ENCODE assay signal across 11 mouse cellular contexts in the genomic region with DNA sequence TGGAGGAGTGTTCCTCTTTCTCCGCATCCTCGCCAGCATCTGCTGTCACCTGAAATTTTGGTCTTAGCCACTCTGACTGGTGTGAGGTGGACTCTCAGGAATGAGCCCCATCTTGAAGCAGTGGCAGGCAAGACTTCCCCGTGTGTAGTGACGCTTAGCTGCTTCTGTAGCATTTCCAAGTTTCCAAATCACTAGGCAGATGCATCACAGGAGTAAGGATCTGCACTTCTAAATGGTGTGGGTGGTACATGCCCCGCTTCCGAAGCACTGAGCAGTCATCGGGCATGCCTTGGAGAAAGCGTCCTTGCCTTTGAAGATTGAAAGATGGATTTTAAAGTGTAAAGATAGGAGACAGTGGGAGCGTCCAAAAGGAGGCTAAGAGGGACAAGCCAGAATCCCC.
"Had no signal": no experiment of that assay in that cellular context is flagged by ENCODE, and none has a peak within 500 bp of the region (broad histone marks: within the 10 kb centered on the region; RNA-seq: fewer than 3 reads in every experiment).

No protein-coding gene starts in this region.

- DNase-seq: retina, postnatal 1 day; right cerebral cortex, postnatal 14 days; right cerebral cortex, postnatal 25 days; right cerebral cortex, postnatal 4 days; spleen, adult 18-20 months; thymus, adult 18-20 months; thymus, adult 2 months; thymus, postnatal 14 days; thymus, postnatal 25 days; thymus, postnatal 36 days; thymus, postnatal 4 days had no signal
